Mouse (Mus musculus) MEL (cell line): ENCODE measurements around the gene Gm20521.

Source experiments
- CTCF ChIP-seq, 3 experiments: IDR thresholded peaks in 2 of 3; conservative IDR thresholded peaks in 1 of 3; 2 replicates each; pipeline ENCODE4 v1.5.1; 2011 to 2012; ENCODE audit warnings: low read length in 3 of 3, low read depth in 2 of 3, mild to moderate bottlenecking in 2 of 3, improper control_type of control experiment in 1 of 3, inconsistent platforms in 1 of 3, mixed read lengths in 1 of 3, moderate library complexity in 1 of 3; ENCODE audit not compliant: control insufficient read depth in 1 of 3, insufficient read depth in 1 of 3, poor library complexity in 1 of 3, severe bottlenecking in 1 of 3
- GABPA ChIP-seq: IDR thresholded peaks from 2 replicates; pipeline ENCODE4 v1.6.1; 2012; ENCODE audit warnings: low read depth, mild to moderate bottlenecking, inconsistent platforms, low read length, improper control_type of control experiment, moderate library complexity
- MAX ChIP-seq: IDR thresholded peaks from 2 replicates; pipeline ENCODE4 v1.6.1; 2011; ENCODE audit warnings: low read length, improper control_type of control experiment
- MAZ ChIP-seq: IDR thresholded peaks from 2 replicates; pipeline ENCODE4 v1.6.1; 2012; ENCODE audit warnings: low read depth, mild to moderate bottlenecking, inconsistent platforms, low read length, improper control_type of control experiment
- POLR2AphosphoS2 ChIP-seq: IDR thresholded peaks from 2 replicates; pipeline ENCODE4 v1.6.1; 2011; ENCODE audit warnings: low read length, improper control_type of control experiment

DNA sequence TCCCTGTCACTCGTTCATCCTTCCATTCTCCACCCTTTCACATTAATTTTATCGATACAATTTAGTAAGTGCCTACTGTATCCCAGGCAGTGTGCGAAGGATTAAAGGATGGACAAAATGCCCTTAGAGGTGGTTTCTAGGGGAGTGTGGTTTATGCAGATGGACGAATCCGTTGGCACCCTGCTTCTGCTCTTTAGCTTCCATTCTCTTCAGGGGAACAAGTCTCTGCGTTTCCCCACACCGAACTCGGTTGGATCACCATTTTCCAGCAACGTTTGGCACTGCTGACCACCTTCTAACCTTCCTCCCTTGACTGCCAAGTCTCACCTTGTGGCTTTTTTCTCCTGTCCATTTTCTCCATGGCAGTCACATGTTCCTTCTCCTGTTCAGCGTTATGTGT is 30.1 kb downstream of the Gm20521 start:
- TF ChIP-seq CTCF (IDR thresholded peaks at IDR 0.05 in 2 of 3, conservative IDR thresholded peaks at IDR 0.05 in 1 of 3; ENCODE audit: control insufficient read depth in 1 of 3, insufficient read depth in 1 of 3, low read depth in 2 of 3, low read length in 3 of 3, poor library complexity in 1 of 3, severe bottlenecking in 1 of 3) (no peak), MAX (no peak), MAZ (no peak), GABPA (no peak), POLR2AphosphoS2 (no peak)
